9 mouse cellular contexts compared by ENCODE assay signal in genomic region chr13:58560497-58561138, GRCm38 (mm10). TPM values are rescaled to one million over a fixed set of nuclear protein-coding genes. Genes with fewer than 3 reads are reported as not detected.
DNase-seq lines count a peak whose midpoint lies in the region; ATAC-seq lines count a peak whose summit lies in the region.
"Had no signal": no experiment of that assay in that cellular context is flagged by ENCODE, and none has a peak within 500 bp of the region (broad histone marks: within the 10 kb centered on the region; RNA-seq: fewer than 3 reads in every experiment).

No protein-coding gene starts in this region.

- no peaks in the 10 kb centered on the region for H3K4me1 ChIP-seq in embryonic facial prominence, embryonic 14.5 days (ENCODE audit: control insufficient read depth, insufficient read depth, low read length)
- H3K4me1 ChIP-seq in embryonic facial prominence, embryonic 10.5 days: peaks cover 7% of the 10 kb centered on the region; the same call in 1 of the 2 replicates
- H3K4me1 ChIP-seq in intestine, embryonic 16.5 days (ENCODE audit: control insufficient read depth, insufficient read depth, low read length): no peaks in the 10 kb centered on the region

- peak; percentile 68 for DNase-seq in embryonic facial prominence, embryonic 14.5 days (ENCODE audit: low spot score)
- DNase-seq in embryonic facial prominence, embryonic 10.5 days (ENCODE audit: low spot score): no peak
- DNase-seq in cerebellum, postnatal 25 days: peak; percentile 57 to 71
- peak; percentile 34 to 56 for DNase-seq in left cerebral cortex, adult 18-20 months (ENCODE audit: low spot score in 2 of 2)
- DNase-seq in ovary, postnatal 36 days (ENCODE audit: low spot score): peak; percentile 20
- no peak for DNase-seq in adipocyte (ENCODE audit: low spot score)
- no peak for DNase-seq in kidney, adult 8-10 months
- DNase-seq: thymus, postnatal 4 days had no signal

- H3K27me3 ChIP-seq in embryonic facial prominence, embryonic 14.5 days (replicated peaks; ENCODE audit: control insufficient read depth, insufficient read depth, low read length): no peaks in the 10 kb centered on the region
- no peaks in the 10 kb centered on the region for H3K27me3 ChIP-seq in embryonic facial prominence, embryonic 10.5 days (replicated peaks; ENCODE audit: low read depth, poor library complexity, severe bottlenecking)
- H3K27me3 ChIP-seq in intestine, embryonic 16.5 days (replicated peaks; ENCODE audit: control insufficient read depth, insufficient read depth, low read length): no peaks in the 10 kb centered on the region

- H3K9me3 ChIP-seq in embryonic facial prominence, embryonic 14.5 days (ENCODE audit: control insufficient read depth, low read length): no peaks in the 10 kb centered on the region
- H3K9me3 ChIP-seq in embryonic facial prominence, embryonic 10.5 days: no peaks in the 10 kb centered on the region
- no peaks in the 10 kb centered on the region for H3K9me3 ChIP-seq in intestine, embryonic 16.5 days (ENCODE audit: control insufficient read depth, low read length)

- H3K4me3 ChIP-seq in embryonic facial prominence, embryonic 14.5 days (ENCODE audit: low read depth, low read length): no peak overlapping the region
- H3K4me3 ChIP-seq in embryonic facial prominence, embryonic 10.5 days: no peak overlapping the region
- no peak overlapping the region for H3K4me3 ChIP-seq in intestine, embryonic 16.5 days (ENCODE audit: low read length)

- WGBS in embryonic facial prominence, embryonic 14.5 days: 67% methylated on average over 15 of the region's 15 CpGs
- WGBS in embryonic facial prominence, embryonic 10.5 days: 79% methylated on average over 15 of the region's 15 CpGs
- whole genome bisulfite sequencing in intestine, embryonic 16.5 days: 69% methylated on average over 15 of the region's 15 CpGs

- no peak overlapping the region for H3K4me2 ChIP-seq in embryonic facial prominence, embryonic 14.5 days (ENCODE audit: low read depth, low read length)
- H3K4me2 ChIP-seq in intestine, embryonic 16.5 days (ENCODE audit: low read depth, low read length): no peak overlapping the region

- no peak overlapping the region for H3K27ac ChIP-seq in embryonic facial prominence, embryonic 14.5 days (replicated peaks; ENCODE audit: low read depth, low read length)
- no peak overlapping the region for H3K27ac ChIP-seq in embryonic facial prominence, embryonic 10.5 days (replicated peaks)
- H3K27ac ChIP-seq in intestine, embryonic 16.5 days (ENCODE audit: low read length): no peak overlapping the region

- H3K9ac ChIP-seq in embryonic facial prominence, embryonic 14.5 days (ENCODE audit: low read depth, low read length): no peak overlapping the region
- H3K9ac ChIP-seq in intestine, embryonic 16.5 days (ENCODE audit: low read depth, low read length): no peak overlapping the region

- H3K36me3 ChIP-seq in embryonic facial prominence, embryonic 14.5 days (ENCODE audit: control insufficient read depth, insufficient read depth, low read length): no peaks in the 10 kb centered on the region
- no peaks in the 10 kb centered on the region for H3K36me3 ChIP-seq in embryonic facial prominence, embryonic 10.5 days (replicated peaks)
- H3K36me3 ChIP-seq in intestine, embryonic 16.5 days (ENCODE audit: control insufficient read depth, insufficient read depth, low read length): no peaks in the 10 kb centered on the region

- ATAC-seq in embryonic facial prominence, embryonic 14.5 days (ENCODE audit: low read depth): no peak
- no peak for ATAC-seq in intestine, embryonic 16.5 days

RNA-seq across cellular contexts. Expression of gene Slc28a3, which starts 50.1 kb away (rescaled TPM):
- 0.04 and 0.14 TPM in 2 replicates for polyA plus RNA-seq in embryonic facial prominence, embryonic 14.5 days (2014; fragmentation: Nextera tagmentation; extraction: Ambion mirVana)
- not detected in 2 replicates for polyA plus RNA-seq in embryonic facial prominence, embryonic 10.5 days (2016; fragmentation: Nextera tagmentation; extraction: Ambion mirVana)
- not detected for total RNA-seq in left cerebral cortex, adult 18-20 months (2021)
- 0.32 and 0.43 TPM in 2 replicates for polyA plus RNA-seq in intestine, embryonic 16.5 days (2015; fragmentation: Nextera tagmentation; extraction: Ambion mirVana)

Comparison
In these comparisons a context has a peak if more than half of its experiments do, and no peak if none do; other contexts are left out.
1. DNase-seq: peak in embryonic facial prominence, embryonic 14.5 days (single experiment), cerebellum, postnatal 25 days (2 of 2), left cerebral cortex, adult 18-20 months (2 of 2) and ovary, postnatal 36 days (single experiment); none in embryonic facial prominence, embryonic 10.5 days (single experiment), adipocyte (single experiment) and kidney, adult 8-10 months (0 of 2).